Mouse (Mus musculus) heart, embryonic 10.5 days (tissue): ENCODE results near the gene Reg3a. TPM values are rescaled to one million over a fixed set of nuclear protein-coding genes. Genes with fewer than 3 reads are reported as not detected.

Experiments used
- polyA plus RNA-seq: library from polyadenylated mRNA; unstranded; fragments of >200 nt; fragmentation: Nextera tagmentation; extraction: Ambion mirVana; gene quantifications from 2 replicates; pipeline ENCODE4 v1.2.1, GENCODE M21; 2016

Gene Reg3a
- polyA plus RNA-seq, 1 experiment from 2014 or later: not detected

Other genes starting within 250 kb of the Reg3a start
- not detected in 2 replicates for gene Reg3b, start 10.1 kb upstream of the Reg3a start, polyA plus RNA-seq
- gene Reg3d, start 1.8 kb upstream of the Reg3a start, polyA plus RNA-seq: not detected in 2 replicates
- not detected in 2 replicates for gene Reg2, start 14.9 kb downstream of the Reg3a start, polyA plus RNA-seq
- gene Reg1, start 42.0 kb downstream of the Reg3a start, polyA plus RNA-seq: not detected in 2 replicates
- gene Reg3g, start 88.2 kb downstream of the Reg3a start, polyA plus RNA-seq: not detected in 2 replicates